Mouse (Mus musculus): ENCODE measurements at regions not wholly inside any gene's neighbourhood (a gene's known extent, or its start where the extent isn't known, plus 50 kb on each side); places are given as distances from the start of the nearest gene placed in this dataset.
A peak's percentile ranks its signal among the peaks of the same experiment; 100 is the strongest.

GRCm38 (mm10) chr10:115025950-115026349, 158.9 kb downstream of the Tph2 start:
- no peak for DNase-seq

GRCm38 (mm10) chr10:115019443-115019842, 165.4 kb downstream of the Tph2 start:
- DNase-seq = peak; percentile 93 to 96

- DNase-seq = peak; percentile 71 to 77
Observed at GRCm38 (mm10) chr10:115013491-115014001, 171.3 kb downstream of the Tph2 start.

GRCm38 (mm10) chr10:115012922-115013321, 171.9 kb downstream of the Tph2 start:
- peak; percentile 86 to 94 for DNase-seq

GRCm38 (mm10) chr10:115012316-115012715, 172.5 kb downstream of the Tph2 start:
- DNase-seq = peak in 1 of 2 experiments; percentile 42

GRCm38 (mm10) chr10:115011911-115012310, 172.9 kb downstream of the Tph2 start:
- no peak for DNase-seq

GRCm38 (mm10) chr10:114996400-114996799, 188.4 kb downstream of the Tph2 start:
- DNase-seq = no peak

- no peak for DNase-seq
Observed at GRCm38 (mm10) chr10:114995211-114995908, 189.5 kb downstream of the Tph2 start.

- DNase-seq = no peak
Observed at GRCm38 (mm10) chr10:114988453-114989226, 186.5 kb upstream of the Trhde start.

GRCm38 (mm10) chr10:114972364-114972763, 170.3 kb upstream of the Trhde start:
- no peak for DNase-seq

GRCm38 (mm10) chr10:114963656-114964055, 161.5 kb upstream of the Trhde start:
- DNase-seq = peak in 1 of 2 experiments; percentile 18

- peak in 1 of 2 experiments; percentile 16 for DNase-seq
Observed at GRCm38 (mm10) chr10:114957909-114958308, 155.8 kb upstream of the Trhde start.

- DNase-seq = no peak
Observed at GRCm38 (mm10) chr10:114956257-114956656, 154.2 kb upstream of the Trhde start.

GRCm38 (mm10) chr10:114955608-114956007, 153.5 kb upstream of the Trhde start:
- DNase-seq = no peak

- no peak for DNase-seq
Observed at GRCm38 (mm10) chr10:114953358-114953757, 151.3 kb upstream of the Trhde start.

- DNase-seq = peak in 1 of 2 experiments; percentile 41
Observed at GRCm38 (mm10) chr10:114949194-114949593, 147.1 kb upstream of the Trhde start.

- DNase-seq = no peak
Observed at GRCm38 (mm10) chr10:114924746-114925145, 122.6 kb upstream of the Trhde start.

GRCm38 (mm10) chr10:114913971-114914370, 111.9 kb upstream of the Trhde start:
- peak; percentile 65 to 73 for DNase-seq

- peak; percentile 79 to 85 for DNase-seq
Observed at GRCm38 (mm10) chr10:114891916-114892315, 89.8 kb upstream of the Trhde start.

- peak; percentile 80 to 88 for DNase-seq
Observed at GRCm38 (mm10) chr10:114890726-114891430, 88.8 kb upstream of the Trhde start.

- DNase-seq = peak; percentile 25 to 33
Observed at GRCm38 (mm10) chr10:114871201-114871600, 69.1 kb upstream of the Trhde start.

GRCm38 (mm10) chr10:114857166-114857565, 55.1 kb upstream of the Trhde start:
- DNase-seq = no peak

GRCm38 (mm10) chr10:114852688-114853087, 50.6 kb upstream of the Trhde start:
- no peak for DNase-seq

All from cerebellum, postnatal 14 days (tissue).